Mouse (Mus musculus): ENCODE measurements around the gene Cryba1. TPM values are rescaled to one million over a fixed set of nuclear protein-coding genes. Genes with fewer than 3 reads are reported as not detected.

The Cryba1 gene
- polyA plus RNA-seq, 1 experiment from 2014 or later: 0.20 TPM

DNA sequence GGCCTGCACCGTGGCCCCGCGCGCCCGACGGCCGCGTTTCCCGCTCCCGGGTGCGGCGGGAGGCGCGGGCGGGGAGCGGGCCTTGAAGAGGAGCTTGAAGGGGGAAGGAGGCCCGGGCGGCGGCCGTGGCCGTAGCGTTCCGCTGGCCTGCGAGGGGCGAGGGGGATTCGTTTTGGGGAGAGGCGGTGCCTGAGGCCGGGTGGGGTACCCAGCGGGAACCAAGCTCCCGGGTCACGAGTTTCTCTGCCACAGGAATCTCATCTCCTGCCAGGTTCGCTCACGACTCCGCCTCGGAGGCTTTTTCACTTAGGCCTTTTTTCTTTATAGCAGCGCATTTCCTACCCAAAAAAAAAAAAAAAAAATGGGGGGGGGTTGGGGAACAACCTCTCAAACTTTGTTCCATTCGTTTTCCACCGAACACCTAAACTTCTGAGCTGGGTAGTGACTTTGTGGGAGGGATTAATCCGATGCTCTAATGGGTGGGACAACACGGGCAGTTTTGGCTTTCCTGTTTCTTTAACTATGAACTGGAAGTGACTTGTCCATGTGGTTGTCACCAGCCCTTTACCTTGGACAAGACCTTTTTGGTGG, 37.4 kb downstream of the Cryba1 start:
- Histone ChIP-seq H3K9ac (ENCODE audit: low read depth, low read length) (peak overlapping the region; percentile 97), H3K27ac (ENCODE audit: low read depth, low read length) (peak overlapping the region; percentile 97), H3K4me1 (ENCODE audit: control insufficient read depth, insufficient read depth, low read depth, low read length) (peaks cover 6% of the 10 kb centered on the region), H3K36me3 (ENCODE audit: control insufficient read depth, insufficient read depth, low read length) (peaks cover 10% of the 10 kb centered on the region), H3K4me2 (ENCODE audit: low read length) (peak overlapping the region; percentile 72), H3K4me3 (ENCODE audit: low read length) (peak overlapping the region; percentile 97), H3K27me3 (replicated peaks; ENCODE audit: control insufficient read depth, insufficient read depth, low read length) (no peaks in the 10 kb centered on the region), H3K9me3 (ENCODE audit: control insufficient read depth, low read length) (no peaks in the 10 kb centered on the region)
- under 1% methylated on average over 29 of the region's 40 CpGs for WGBS
- no peak for ATAC-seq

DNA sequence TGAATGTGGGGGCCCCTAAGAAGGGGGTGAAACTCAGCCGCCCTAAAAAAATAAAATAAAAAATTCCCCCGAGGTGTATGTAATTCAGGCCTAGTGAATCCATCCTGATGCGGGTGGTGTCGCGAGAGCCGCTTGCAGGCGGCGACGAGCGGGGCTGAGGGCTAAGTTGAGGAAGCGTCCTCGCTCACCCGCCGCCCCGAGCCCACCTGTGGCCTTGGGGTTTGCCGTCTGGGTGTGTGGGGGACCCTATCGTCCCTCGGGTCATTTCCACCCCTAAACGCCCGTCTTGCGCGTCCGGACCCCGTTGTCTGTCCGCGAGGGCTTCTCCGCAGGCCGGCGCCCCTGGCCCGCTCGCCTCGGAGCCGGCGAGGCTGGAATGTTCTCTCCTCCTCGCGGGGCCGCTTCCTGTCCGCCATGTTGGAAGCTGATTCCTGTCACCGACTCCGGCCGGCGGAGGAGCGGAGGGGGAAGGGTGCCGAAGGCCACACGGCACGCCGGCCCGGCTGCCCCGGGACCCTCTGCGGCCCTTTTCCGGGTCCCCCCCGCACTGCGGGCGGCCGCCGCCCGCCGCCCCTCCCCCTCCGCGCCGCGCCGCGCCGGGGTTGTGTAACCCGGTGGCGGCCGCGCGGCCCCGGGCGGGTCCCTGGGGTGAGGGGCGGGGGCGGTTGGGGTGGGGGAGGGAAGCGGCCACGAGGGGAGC, 38.1 kb downstream of the Cryba1 start:
- Histone ChIP-seq H3K4me1 (ENCODE audit: control insufficient read depth, insufficient read depth, low read depth, low read length) (peaks cover 6% of the 10 kb centered on the region), H3K27me3 (replicated peaks; ENCODE audit: control insufficient read depth, insufficient read depth, low read length) (no peaks in the 10 kb centered on the region), H3K27ac (ENCODE audit: low read depth, low read length) (peak overlapping the region; percentile 97), H3K9me3 (ENCODE audit: control insufficient read depth, low read length) (no peaks in the 10 kb centered on the region), H3K9ac (ENCODE audit: low read depth, low read length) (peak overlapping the region; percentile 97), H3K36me3 (ENCODE audit: control insufficient read depth, insufficient read depth, low read length) (peaks cover 4% of the 10 kb centered on the region), H3K4me3 (ENCODE audit: low read length) (peak overlapping the region; percentile 97), H3K4me2 (ENCODE audit: low read length) (peak overlapping the region; percentile 72)
- peak; percentile 7; the same call in 1 of the 2 replicates for ATAC-seq
- under 1% methylated on average over 36 of the region's 76 CpGs for WGBS

DNA sequence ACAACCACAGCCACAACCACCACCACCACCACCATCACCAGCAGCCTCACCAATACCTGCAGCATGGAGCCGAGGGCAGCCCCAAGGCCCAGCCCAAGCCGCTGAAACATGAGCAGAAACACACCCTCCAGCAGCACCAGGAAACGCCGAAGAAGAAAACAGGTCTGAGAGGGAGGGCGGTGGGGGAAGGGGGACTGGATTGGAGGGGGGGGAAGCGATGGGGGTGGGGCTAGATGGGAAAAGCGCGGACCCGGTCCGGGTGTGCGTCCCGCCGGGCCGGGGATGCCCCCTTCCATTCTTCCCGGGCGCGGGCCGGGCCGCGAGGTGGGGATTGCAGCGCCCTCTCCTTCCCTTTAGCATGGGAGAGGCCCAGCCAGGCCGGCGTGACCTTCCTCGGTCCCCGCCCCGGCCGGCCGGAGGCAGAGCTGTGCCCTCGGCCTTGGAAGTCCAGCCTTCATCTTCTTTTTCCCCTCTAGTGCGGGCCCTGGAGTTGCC, 38.7 kb downstream of the Cryba1 start:
- Histone ChIP-seq H3K4me1 (ENCODE audit: control insufficient read depth, insufficient read depth, low read depth, low read length) (peaks cover 6% of the 10 kb centered on the region), H3K36me3 (ENCODE audit: control insufficient read depth, insufficient read depth, low read length) (no peaks in the 10 kb centered on the region), H3K9me3 (ENCODE audit: control insufficient read depth, low read length) (no peaks in the 10 kb centered on the region), H3K27me3 (replicated peaks; ENCODE audit: control insufficient read depth, insufficient read depth, low read length) (no peaks in the 10 kb centered on the region), H3K4me3 (ENCODE audit: low read length) (peak overlapping the region; percentile 97), H3K4me2 (ENCODE audit: low read length) (peak overlapping the region; percentile 72), H3K9ac (ENCODE audit: low read depth, low read length) (peak overlapping the region; percentile 97), H3K27ac (ENCODE audit: low read depth, low read length) (peak overlapping the region; percentile 97)
- peak; percentile 57 for ATAC-seq
- 0% methylated on average over 24 of the region's 30 CpGs for WGBS

DNA sequence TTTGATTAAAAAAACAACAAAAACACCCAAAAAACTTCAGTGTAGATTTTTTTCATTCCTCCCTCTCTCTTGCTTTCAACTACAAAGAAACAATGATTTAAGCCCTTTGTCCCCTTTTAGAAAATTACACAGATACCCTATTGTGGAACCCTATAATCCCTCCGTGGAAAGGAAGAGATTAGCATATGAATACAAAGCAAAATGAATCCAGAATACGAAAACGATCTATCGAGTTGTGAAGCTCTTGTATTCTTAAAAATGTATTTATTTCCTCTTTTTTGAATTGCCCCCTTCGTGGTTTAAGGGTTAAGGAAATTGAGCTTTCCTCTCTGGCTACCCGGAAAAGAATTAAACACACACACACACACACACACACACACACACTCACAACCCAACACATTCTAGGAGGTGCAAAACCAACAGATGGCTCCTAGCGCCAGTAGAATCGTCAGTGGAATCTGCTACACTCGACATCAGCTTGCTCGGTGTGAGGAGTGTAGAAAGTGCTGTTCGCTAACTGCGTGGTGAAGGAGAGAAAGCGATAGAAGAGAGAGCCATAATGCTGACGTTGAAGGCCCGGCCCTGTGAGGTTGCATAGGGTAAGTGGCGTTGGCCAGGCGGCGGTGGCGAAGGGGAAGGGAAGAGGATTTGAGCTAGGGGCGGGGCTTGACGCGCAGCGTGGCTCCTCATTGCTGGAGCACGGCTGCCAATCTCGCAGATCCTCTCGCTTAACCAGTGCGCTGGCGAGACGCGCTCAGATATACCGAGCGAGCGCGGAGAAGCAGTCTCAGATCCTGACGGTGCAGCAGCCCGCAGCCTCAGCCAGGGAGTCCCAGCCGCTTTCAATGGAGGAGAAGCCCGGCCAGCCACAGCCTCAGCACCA, 39.5 kb downstream of the Cryba1 start, which contains the start of gene Nufip2:
Gene Nufip2 (plus strand): TSS at position 773 of the 883 bp plus-strand sequence.
- Histone ChIP-seq H3K36me3 (ENCODE audit: control insufficient read depth, insufficient read depth, low read length) (no peaks in the 10 kb centered on the region), H3K27ac (ENCODE audit: low read depth, low read length) (peak within 1 kb of the TSS; percentile 97), H3K4me3 (ENCODE audit: low read length) (peak within 1 kb of the TSS; percentile 97), H3K4me2 (ENCODE audit: low read length) (peak within 1 kb of the TSS; percentile 72), H3K27me3 (replicated peaks; ENCODE audit: control insufficient read depth, insufficient read depth, low read length) (no peaks in the 10 kb centered on the region), H3K9me3 (ENCODE audit: control insufficient read depth, low read length) (no peaks in the 10 kb centered on the region), H3K4me1 (ENCODE audit: control insufficient read depth, insufficient read depth, low read depth, low read length) (peaks cover 6% of the 10 kb centered on the region), H3K9ac (ENCODE audit: low read depth, low read length) (peak within 1 kb of the TSS; percentile 97)
- peak; percentile 98 for ATAC-seq
- under 1% methylated on average over 36 of the region's 38 CpGs for WGBS

DNA sequence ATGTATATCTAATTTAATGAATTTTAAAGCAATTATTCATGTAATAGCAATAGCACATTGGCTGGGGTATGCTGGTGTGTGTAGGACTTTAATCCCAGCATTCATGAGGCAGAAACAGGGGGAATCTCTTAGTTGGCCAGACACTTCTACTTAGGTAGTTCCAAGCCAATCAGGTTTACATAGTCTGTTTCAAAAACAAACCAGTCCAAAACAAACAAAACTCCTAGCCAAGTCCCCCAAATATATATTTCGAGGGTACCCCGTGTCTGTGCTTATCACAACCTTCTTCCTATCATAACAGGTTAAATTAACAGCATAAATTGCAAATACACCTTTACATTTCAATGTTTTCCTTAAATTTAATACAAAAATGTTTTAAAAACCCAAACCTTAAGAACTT, 40.2 kb downstream of the Cryba1 start:
- Histone ChIP-seq H3K9me3 (ENCODE audit: control insufficient read depth, low read length) (no peaks in the 10 kb centered on the region), H3K27me3 (replicated peaks; ENCODE audit: control insufficient read depth, insufficient read depth, low read length) (no peaks in the 10 kb centered on the region), H3K4me3 (ENCODE audit: low read length) (no peak overlapping the region), H3K9ac (ENCODE audit: low read depth, low read length) (no peak overlapping the region), H3K4me2 (ENCODE audit: low read length) (no peak overlapping the region; the same call in 1 of the 2 replicates), H3K36me3 (ENCODE audit: control insufficient read depth, insufficient read depth, low read length) (no peaks in the 10 kb centered on the region), H3K27ac (ENCODE audit: low read depth, low read length) (no peak overlapping the region), H3K4me1 (ENCODE audit: control insufficient read depth, insufficient read depth, low read depth, low read length) (peaks cover 6% of the 10 kb centered on the region)
- WGBS: 79% methylated on average over 2 of the region's 2 CpGs
- ATAC-seq: no peak

DNA sequence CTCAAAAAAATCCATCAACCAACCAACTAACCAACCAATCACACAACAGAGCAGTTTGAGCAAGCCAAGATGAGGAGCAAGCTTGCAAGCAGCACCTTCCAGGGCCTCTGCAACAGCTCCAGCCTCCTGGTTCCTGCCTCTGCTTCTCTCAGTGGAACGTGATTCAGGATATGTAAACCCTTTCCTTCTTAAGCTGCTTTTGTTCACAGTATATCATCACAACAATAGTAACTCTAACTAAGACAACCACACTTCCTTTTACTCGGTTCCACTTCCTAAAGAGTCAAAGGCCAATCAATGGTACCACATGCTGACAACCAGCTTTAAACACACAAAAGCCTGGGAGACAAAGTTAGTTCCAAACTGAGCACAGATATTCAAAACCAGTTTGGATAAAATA, 45.1 kb downstream of the Cryba1 start:
- no peaks in the 10 kb centered on the region; the same call in 1 of the 2 replicates for H3K4me1 ChIP-seq (ENCODE audit: control insufficient read depth, insufficient read depth, low read depth, low read length)
- 4% methylated on average over 2 of the region's 2 CpGs for WGBS
- no peak for ATAC-seq
- no peaks in the 10 kb centered on the region for H3K27me3 ChIP-seq (replicated peaks; ENCODE audit: control insufficient read depth, insufficient read depth, low read length)
- H3K4me2 ChIP-seq (ENCODE audit: low read length): no peak overlapping the region
- H3K36me3 ChIP-seq (ENCODE audit: control insufficient read depth, insufficient read depth, low read length): no peaks in the 10 kb centered on the region
- no peak overlapping the region for H3K4me3 ChIP-seq (ENCODE audit: low read length)
- H3K27ac ChIP-seq (ENCODE audit: low read depth, low read length): no peak overlapping the region
- H3K9ac ChIP-seq (ENCODE audit: low read depth, low read length): no peak overlapping the region
- no peaks in the 10 kb centered on the region for H3K9me3 ChIP-seq (ENCODE audit: control insufficient read depth, low read length)

DNA sequence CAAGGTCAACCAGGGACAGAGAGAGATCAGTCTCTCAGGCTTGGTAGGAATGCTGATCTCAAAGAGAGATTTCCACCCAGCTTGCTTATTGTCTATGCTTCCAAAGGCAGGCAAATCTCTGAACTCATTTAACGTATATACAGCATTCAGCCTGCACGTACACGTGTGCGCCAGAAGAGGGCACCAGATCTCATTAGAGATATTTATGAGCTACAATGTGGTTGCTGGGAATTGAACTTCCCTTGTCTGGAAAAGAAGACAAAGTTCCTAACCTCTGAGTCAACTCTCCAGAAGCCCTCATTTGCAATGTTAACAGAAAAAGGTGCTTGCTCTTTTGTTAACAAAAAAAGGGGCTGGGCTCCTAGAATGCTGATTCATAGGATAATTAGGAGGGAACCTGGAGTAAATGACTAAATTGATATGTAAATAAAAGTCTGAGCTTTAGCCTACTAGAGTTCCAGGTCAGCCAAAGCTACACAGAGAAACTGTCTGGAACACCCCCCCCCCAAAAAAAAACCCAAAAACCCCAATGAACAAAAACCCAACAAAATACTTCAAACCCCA, 51.6 kb downstream of the Cryba1 start:
- no peak for ATAC-seq
- Histone ChIP-seq H3K9ac (ENCODE audit: low read depth, low read length) (no peak overlapping the region), H3K27me3 (replicated peaks; ENCODE audit: control insufficient read depth, insufficient read depth, low read length) (no peaks in the 10 kb centered on the region), H3K4me3 (ENCODE audit: low read length) (no peak overlapping the region), H3K9me3 (ENCODE audit: control insufficient read depth, low read length) (no peaks in the 10 kb centered on the region), H3K4me1 (ENCODE audit: control insufficient read depth, insufficient read depth, low read depth, low read length) (no peaks in the 10 kb centered on the region), H3K4me2 (ENCODE audit: low read length) (no peak overlapping the region), H3K36me3 (ENCODE audit: control insufficient read depth, insufficient read depth, low read length) (no peaks in the 10 kb centered on the region), H3K27ac (ENCODE audit: low read depth, low read length) (no peak overlapping the region)
- 60% methylated on average over 4 of the region's 4 CpGs for WGBS

DNA sequence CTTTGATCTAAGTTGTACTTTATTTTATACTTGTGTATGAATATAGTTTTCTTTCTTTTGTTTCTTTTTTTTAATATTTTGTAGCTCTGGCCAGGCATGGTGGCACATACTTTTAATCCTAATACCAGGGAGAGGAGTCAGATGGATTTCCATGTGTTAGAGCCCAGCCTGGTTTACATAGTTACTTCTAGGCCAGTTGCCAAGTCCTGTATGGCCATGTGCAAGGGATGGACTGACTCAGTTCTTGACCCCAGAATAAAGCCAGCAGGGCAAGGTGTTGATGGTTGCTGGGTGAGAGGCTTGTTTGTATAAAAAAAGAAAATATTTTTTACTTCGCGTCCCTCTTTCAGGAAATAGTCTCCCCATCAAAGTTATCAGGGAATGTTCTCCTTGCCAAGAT, 52.3 kb downstream of the Cryba1 start:
- Histone ChIP-seq H3K4me1 (ENCODE audit: control insufficient read depth, insufficient read depth, low read depth, low read length) (no peaks in the 10 kb centered on the region), H3K9me3 (ENCODE audit: control insufficient read depth, low read length) (no peaks in the 10 kb centered on the region), H3K27ac (ENCODE audit: low read depth, low read length) (no peak overlapping the region), H3K27me3 (replicated peaks; ENCODE audit: control insufficient read depth, insufficient read depth, low read length) (no peaks in the 10 kb centered on the region), H3K9ac (ENCODE audit: low read depth, low read length) (no peak overlapping the region), H3K4me2 (ENCODE audit: low read length) (no peak overlapping the region), H3K4me3 (ENCODE audit: low read length) (no peak overlapping the region), H3K36me3 (ENCODE audit: control insufficient read depth, insufficient read depth, low read length) (no peaks in the 10 kb centered on the region)
- WGBS: 98% methylated on average over 2 of the region's 2 CpGs
- no peak for ATAC-seq

Measured in hindbrain, embryonic 16.5 days (tissue).